Mouse (Mus musculus): ENCODE results near the gene Akap13.

Akap13 gene

GRCm38 (mm10) chr7:75456152-75456888 is 986 bp downstream of the Akap13 start:
- DNase-seq (ENCODE audit: low spot score in 2 of 2) = no peak

DNA sequence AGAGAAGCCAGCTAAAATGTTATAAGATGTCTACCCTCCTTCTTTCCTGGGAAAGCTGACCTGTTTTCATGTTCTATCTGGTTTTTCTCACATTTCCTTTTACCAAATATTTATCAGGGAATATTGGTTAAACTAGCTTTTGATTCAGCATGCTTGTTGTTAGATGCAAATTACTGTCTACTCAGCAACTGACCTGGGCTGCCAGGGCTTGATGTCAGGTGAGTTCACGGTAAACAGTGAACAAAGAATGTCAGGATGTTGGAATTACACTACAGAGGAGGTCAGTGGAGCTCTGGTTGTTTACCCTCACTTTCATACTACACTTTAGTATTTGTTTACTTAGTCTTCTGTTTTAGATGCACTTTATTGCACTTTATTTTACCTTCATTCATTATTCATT is 5.0 kb downstream of the Akap13 start:
- DNase-seq (ENCODE audit: low spot score in 2 of 2) = no peak

GRCm38 (mm10) chr7:75463579-75464162 is 8.3 kb downstream of the Akap13 start:
- no peak for DNase-seq (ENCODE audit: low spot score in 2 of 2)

- DNase-seq (ENCODE audit: low spot score in 2 of 2) = no peak
Observed at GRCm38 (mm10) chr7:75467791-75468190, 12.5 kb downstream of the Akap13 start.

GRCm38 (mm10) chr7:75470318-75470925 is 15.1 kb downstream of the Akap13 start:
- no peak for DNase-seq (ENCODE audit: low spot score in 2 of 2)

DNA sequence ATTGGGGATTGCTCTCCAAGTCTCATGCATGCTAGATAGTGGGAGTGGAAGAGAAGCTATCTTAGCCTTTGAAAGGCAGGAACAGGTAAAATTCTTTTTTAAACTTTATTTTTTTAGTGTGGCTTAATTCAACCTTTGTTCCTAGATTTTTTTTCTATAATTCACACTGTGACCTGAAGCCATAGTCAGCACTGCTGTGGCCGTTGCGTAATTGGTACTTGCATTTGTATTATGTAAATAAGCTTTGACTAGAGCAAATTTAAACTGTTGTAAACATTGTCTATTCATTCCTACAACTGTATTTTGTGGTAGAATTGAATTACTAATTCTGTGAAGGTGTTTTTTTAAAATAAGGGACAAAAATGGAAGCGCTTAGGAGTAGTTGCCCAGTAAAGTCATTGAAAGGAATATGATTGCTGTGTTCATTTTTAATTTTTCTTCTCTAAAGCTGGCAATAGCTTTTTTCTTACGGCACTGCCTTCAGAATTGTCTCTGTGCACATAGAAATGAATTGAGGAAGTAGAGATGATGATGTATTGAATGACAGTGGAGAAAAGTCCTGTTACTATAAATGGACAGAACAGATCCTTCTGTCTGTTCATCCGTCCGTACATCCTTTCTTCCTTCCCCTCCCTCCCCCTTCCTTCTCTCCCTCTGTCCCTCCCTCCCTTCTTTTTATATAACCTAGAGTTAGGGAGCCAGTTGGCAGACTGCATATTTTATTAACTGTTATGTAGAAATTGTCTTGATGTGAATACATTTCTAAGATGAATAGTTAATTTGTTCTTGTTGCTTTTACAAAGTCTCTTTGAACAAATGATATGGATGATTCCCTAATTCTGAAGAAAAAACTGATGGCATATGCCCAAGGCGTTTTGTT is 17.2 kb downstream of the Akap13 start:
- DNase-seq (ENCODE audit: low spot score in 2 of 2) = no peak

GRCm38 (mm10) chr7:75473294-75473693 is 18.0 kb downstream of the Akap13 start:
- no peak for DNase-seq (ENCODE audit: low spot score in 2 of 2)

- no peak for DNase-seq (ENCODE audit: low spot score in 2 of 2)
Observed at GRCm38 (mm10) chr7:75474064-75474463, 18.7 kb downstream of the Akap13 start.

- no peak for DNase-seq (ENCODE audit: low spot score in 2 of 2)
Observed at GRCm38 (mm10) chr7:75474564-75475150, 19.3 kb downstream of the Akap13 start.

DNA sequence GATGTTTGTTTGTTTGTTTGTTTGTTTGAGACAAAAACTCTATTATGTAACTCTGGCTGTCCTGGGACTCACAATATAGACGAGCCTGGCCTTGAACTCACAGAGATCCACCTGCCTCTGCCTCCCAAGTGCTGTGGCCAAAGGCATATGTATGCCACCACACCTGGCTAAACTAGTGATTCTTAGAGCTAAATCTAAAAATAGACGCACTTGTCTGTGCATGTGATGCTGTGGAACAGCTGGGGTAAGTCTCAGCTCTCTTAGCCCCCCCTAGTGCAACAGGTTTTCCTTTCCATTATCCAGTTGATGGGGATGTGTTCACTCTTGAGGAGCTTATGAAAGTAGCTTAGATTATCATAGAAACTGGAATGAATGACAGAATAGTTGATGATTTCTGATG is 22.7 kb downstream of the Akap13 start:
- DNase-seq (ENCODE audit: low spot score in 2 of 2) = no peak

DNA sequence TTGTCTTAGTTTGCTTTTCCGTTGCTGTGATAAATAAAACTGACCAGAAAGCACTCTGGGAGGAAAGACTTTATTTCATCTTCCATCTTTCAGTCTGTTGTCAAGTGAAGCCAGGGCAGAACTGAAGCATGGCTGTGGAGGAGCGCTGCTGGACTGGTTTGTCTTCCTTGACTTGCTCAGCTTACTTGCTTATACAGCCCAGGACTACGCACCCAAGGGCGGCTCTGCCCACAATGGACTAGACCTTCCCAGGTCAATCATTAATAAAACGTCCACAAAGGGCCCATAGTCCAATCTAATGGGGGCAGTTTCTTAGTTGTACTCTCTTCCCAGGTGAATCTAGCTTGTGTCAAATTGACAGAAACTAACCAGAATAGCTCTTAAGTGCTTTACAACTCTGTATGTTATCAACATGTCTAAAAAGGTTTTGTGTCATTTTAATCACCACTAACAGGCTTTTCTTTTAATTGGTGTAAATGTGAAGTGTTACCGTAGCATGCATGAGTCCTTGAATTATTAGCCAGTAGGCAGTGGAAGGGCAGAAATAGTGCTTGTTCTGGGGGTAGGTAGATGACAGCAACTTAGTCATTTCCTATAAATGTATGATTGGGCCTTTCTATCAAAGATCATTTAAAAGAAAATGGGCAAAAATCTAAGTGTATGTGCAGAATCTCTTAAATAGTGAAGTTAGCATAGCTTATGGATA is 25.5 kb downstream of the Akap13 start:
- DNase-seq (ENCODE audit: low spot score in 2 of 2) = no peak

- peak in 1 of 2 experiments; percentile 19 for DNase-seq (ENCODE audit: low spot score in 2 of 2)
Observed at GRCm38 (mm10) chr7:75486031-75486430, 30.7 kb downstream of the Akap13 start.

GRCm38 (mm10) chr7:75495941-75496441 is 40.7 kb downstream of the Akap13 start:
- no peak for DNase-seq (ENCODE audit: low spot score in 2 of 2)

DNA sequence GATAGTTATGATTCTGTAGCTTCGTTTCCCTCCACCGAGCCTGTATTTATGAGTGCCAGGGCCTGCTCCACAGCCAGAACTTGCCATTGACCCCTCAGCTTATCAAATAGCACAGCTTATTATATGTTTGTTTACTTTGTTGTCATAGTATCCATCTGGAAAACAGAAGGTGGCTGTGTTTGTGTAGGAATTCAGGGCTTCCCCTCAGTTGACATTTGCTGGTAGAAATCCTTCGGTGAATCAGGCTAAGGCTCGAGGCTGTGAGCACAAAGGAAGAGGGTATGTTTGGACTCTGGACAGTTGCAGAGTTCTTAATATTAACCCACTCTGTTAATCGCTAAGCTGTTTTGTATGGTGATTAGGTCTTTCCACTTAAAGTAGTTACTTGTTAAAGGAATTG is 43.3 kb downstream of the Akap13 start:
- DNase-seq (ENCODE audit: low spot score in 2 of 2) = no peak

- DNase-seq (ENCODE audit: low spot score in 2 of 2) = no peak
Observed at GRCm38 (mm10) chr7:75499271-75499670, 43.9 kb downstream of the Akap13 start.

DNA sequence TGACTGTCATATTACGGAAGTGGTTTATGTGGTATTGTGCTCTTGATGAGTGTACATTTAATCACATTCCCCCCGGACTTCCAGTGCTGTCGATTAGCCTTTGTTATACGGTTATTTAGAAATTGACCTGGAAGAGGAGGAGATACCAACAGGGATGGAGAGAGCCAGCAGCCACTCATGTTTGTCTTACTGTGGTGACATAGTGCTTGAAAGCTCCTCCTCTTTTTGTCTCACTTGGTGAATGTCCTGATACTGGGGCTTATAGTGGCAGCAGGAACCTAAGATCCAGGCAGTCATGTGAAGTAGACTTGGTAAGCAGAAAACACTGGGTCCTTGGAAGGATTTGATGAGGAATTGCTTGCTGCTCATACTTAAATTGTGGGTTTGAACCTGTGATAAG is 44.8 kb downstream of the Akap13 start:
- DNase-seq (ENCODE audit: low spot score in 2 of 2) = no peak

DNA sequence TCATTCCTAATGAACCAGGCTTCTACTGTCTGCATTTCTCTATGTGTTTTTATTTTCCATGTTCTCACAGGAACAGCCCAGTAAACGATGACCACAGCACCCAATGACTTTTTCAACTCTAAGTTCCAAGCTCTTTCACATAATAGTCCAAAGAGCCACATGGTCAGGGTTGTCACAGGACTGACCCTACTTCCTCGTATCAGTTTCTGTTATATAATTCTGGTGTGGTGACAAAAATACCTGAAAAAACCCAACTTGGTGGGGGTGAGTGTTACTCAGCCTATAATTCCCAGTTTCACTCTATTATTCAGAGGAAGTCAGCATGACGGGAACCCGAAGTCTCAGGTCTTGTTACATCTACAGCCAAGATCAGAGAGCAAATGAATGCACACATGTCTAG is 45.5 kb downstream of the Akap13 start:
- peak in 1 of 2 experiments; percentile 11 for DNase-seq (ENCODE audit: low spot score in 2 of 2)

DNA sequence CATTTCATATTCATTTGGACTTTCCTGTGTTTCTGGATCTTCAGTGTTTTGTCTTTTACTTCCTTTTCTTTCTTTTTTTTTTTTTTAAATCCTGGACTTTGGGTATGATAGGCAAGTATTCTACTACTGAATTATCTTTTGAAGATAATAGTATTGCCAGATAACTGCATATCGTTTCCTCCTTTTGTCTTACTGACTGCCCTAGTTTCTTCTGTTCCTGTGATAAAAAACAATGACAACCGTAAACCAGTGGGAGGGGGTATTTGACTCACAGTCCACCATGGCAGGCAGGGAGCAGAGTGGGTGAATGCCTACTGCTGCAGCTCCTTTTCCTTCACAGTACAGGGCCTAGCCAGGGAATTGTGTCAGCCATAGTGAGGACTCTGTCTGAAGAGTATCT is 49.2 kb downstream of the Akap13 start:
- DNase-seq (ENCODE audit: low spot score in 2 of 2) = no peak

- DNase-seq (ENCODE audit: low spot score in 2 of 2) = no peak
Observed at GRCm38 (mm10) chr7:75506628-75507027, 51.3 kb downstream of the Akap13 start.

- no peak for DNase-seq (ENCODE audit: low spot score in 2 of 2)
Observed at GRCm38 (mm10) chr7:75509085-75509873, 53.9 kb downstream of the Akap13 start.

Data from spleen, postnatal 36 days (tissue).